ENCODE assay signal across 9 mouse cellular contexts in genomic region chr7:109021428-109021827, GRCm38 (mm10).
DNase-seq lines count a peak whose midpoint lies in the region; ATAC-seq and TF ChIP-seq lines count a peak whose summit lies in the region.
"Had no signal": no experiment of that assay in that cellular context is flagged by ENCODE, and none has a peak within 500 bp of the region (broad histone marks: within the 10 kb centered on the region; RNA-seq: fewer than 3 reads in every experiment).

No protein-coding gene starts in this region.

- WGBS in lung, postnatal 0 days: 12% methylated on average over 3 of the region's 3 CpGs

- H3K9me3 ChIP-seq in MEL (replicated peaks; ENCODE audit: insufficient read depth, low read length): no peaks in the 10 kb centered on the region
- no peaks in the 10 kb centered on the region for H3K9me3 ChIP-seq in lung, postnatal 0 days (ENCODE audit: low read length)
- H3K9me3 ChIP-seq: heart, embryonic 15.5 days had no signal

- peak; percentile 62 for ATAC-seq in lung, postnatal 0 days
- ATAC-seq in monocyte, adult 5-6 weeks (replicated peaks; ENCODE audit: insufficient number of reproducible peaks, low FRiP score, low TSS enrichment, poor library complexity, severe bottlenecking): no peak

- H3K4me3 ChIP-seq in MEL (ENCODE audit: control insufficient read depth in 1 of 2, insufficient read depth in 1 of 2, low read depth in 2 of 2, low read length in 2 of 2): no peak overlapping the region
- H3K4me3 ChIP-seq in lung, postnatal 0 days (ENCODE audit: low read depth, low read length): no peak overlapping the region
- H3K4me3 ChIP-seq: heart, embryonic 15.5 days had no signal

- H3K79me2 ChIP-seq in MEL (ENCODE audit: control insufficient read depth, insufficient read depth, low read length, poor library complexity): no peaks in the 10 kb centered on the region

- peak; percentile 65 to 76 (median 72) for TF ChIP-seq CTCF in MEL (IDR thresholded peaks at IDR 0.05 in 2 of 3, conservative IDR thresholded peaks at IDR 0.05 in 1 of 3; ENCODE audit: control insufficient read depth in 1 of 3, insufficient read depth in 1 of 3, low read depth in 2 of 3, low read length in 3 of 3, poor library complexity in 1 of 3, severe bottlenecking in 1 of 3)
- TF ChIP-seq CTCF in lung, postnatal 0 days (IDR thresholded peaks at IDR 0.05): peak; percentile 85

- peak; percentile 51 for TF ChIP-seq RAD21 in MEL (IDR thresholded peaks at IDR 0.05; ENCODE audit: low read depth, low read length)

- no peak overlapping the region for H3K9ac ChIP-seq in MEL (ENCODE audit: control insufficient read depth, low read depth, low read length, poor library complexity, severe bottlenecking)
- H3K9ac ChIP-seq in lung, postnatal 0 days (replicated peaks; ENCODE audit: low read depth): no peak overlapping the region
- H3K9ac ChIP-seq: heart, embryonic 15.5 days had no signal

- intact Hi-C loops in heart, postnatal 14 days (cut with DNase I): loop anchor here (1.0 kb wide), 1 partner anchor 54 kb away; no protein-coding TSS in a partner anchor

- H3K27ac ChIP-seq in MEL (ENCODE audit: control insufficient read depth, low read depth, low read length): no peak overlapping the region
- no peak overlapping the region for H3K27ac ChIP-seq in lung, postnatal 0 days (ENCODE audit: low read length)
- H3K27ac ChIP-seq: heart, embryonic 15.5 days had no signal

- TF ChIP-seq EP300 in MEL (IDR thresholded peaks at IDR 0.05; ENCODE audit: low read depth in 1 of 2, low read length in 2 of 2): no peak
- TF ChIP-seq EP300 in lung, postnatal 0 days (IDR thresholded peaks at IDR 0.05): no peak

- no peaks in the 10 kb centered on the region for H3K36me3 ChIP-seq in MEL (ENCODE audit: control insufficient read depth in 1 of 2, insufficient read depth in 2 of 2, low read length in 2 of 2)
- no peaks in the 10 kb centered on the region for H3K36me3 ChIP-seq in lung, postnatal 0 days (ENCODE audit: insufficient read depth, low read length)
- H3K36me3 ChIP-seq: heart, embryonic 15.5 days had no signal

- no peak for TF ChIP-seq POLR2A in MEL (IDR thresholded peaks at IDR 0.05; ENCODE audit: control insufficient read depth in 1 of 2, insufficient read depth in 1 of 2, low read depth in 1 of 2, low read length in 2 of 2, poor library complexity in 1 of 2)

- DNase-seq in MEL (ENCODE audit: low read depth, low spot score): peak; percentile 47
- DNase-seq in adrenal gland, postnatal 14 days: peak; percentile 78
- peak; percentile 51 for DNase-seq in embryo, embryonic 11.5 days (ENCODE audit: low read depth, low spot score)
- peak; percentile 52 to 71 for DNase-seq in heart, postnatal 14 days
- peak; percentile 58 to 75 for DNase-seq in kidney, postnatal 25 days
- DNase-seq in lung, postnatal 0 days (ENCODE audit: low spot score): peak; percentile 63
- DNase-seq in retina, adult 2 months (ENCODE audit: low read depth, low spot score): peak; percentile 61

- no peak overlapping the region for H3K4me2 ChIP-seq in lung, postnatal 0 days (replicated peaks; ENCODE audit: low read depth, low read length)
- H3K4me2 ChIP-seq: heart, embryonic 15.5 days had no signal

- H3K4me1 ChIP-seq in MEL (ENCODE audit: control insufficient read depth in 1 of 2, insufficient read depth in 2 of 2, low read length in 2 of 2): no peaks in the 10 kb centered on the region
- H3K4me1 ChIP-seq in lung, postnatal 0 days (ENCODE audit: insufficient read depth, low read depth, low read length): no peaks in the 10 kb centered on the region
- H3K4me1 ChIP-seq: heart, embryonic 15.5 days had no signal

- no peaks in the 10 kb centered on the region for H3K27me3 ChIP-seq in MEL (ENCODE audit: control insufficient read depth in 1 of 2, insufficient read depth in 2 of 2, low read length in 2 of 2)
- no peaks in the 10 kb centered on the region for H3K27me3 ChIP-seq in lung, postnatal 0 days (replicated peaks; ENCODE audit: insufficient read depth, low read length)

TF ChIP-seq in MEL, 35 proteins besides CTCF, POLR2A, EP300 and RAD21:
- no peak for TF ChIP-seq TBP (IDR thresholded peaks at IDR 0.05; ENCODE audit: low read depth, low read length)
- TF ChIP-seq SMC3 (IDR thresholded peaks at IDR 0.05; ENCODE audit: low read depth, low read length): peak; percentile 42
- no peak for TF ChIP-seq UBTF (IDR thresholded peaks at IDR 0.05; ENCODE audit: borderline replicate concordance, insufficient read depth, low read depth, low read length)
- TF ChIP-seq ETS1 (IDR thresholded peaks at IDR 0.05; ENCODE audit: low read depth, low read length): no peak
- TF ChIP-seq TCF12 (IDR thresholded peaks at IDR 0.05; ENCODE audit: low read depth, low read length): no peak
